24 mouse cellular contexts compared by ENCODE assay signal in the genomic region with DNA sequence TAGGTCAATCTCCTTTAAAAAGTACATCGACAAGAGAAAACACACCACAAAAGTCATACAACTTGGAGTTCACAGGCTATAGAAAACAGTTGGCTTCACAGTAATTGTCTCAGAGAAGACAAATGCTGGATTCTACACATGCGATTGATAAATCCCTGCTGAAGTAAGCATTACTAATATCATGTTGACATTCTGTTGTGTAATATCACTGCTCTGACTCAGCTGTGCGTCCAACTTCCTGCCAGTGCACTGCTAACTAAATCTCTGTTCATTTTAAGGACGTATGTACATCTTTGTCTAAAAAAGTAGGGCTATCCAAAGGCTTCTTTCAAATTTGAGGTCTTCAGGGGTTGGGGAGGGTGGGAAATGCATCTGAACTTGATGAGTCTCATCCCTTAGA. TPM values are rescaled to one million over a fixed set of nuclear protein-coding genes. Genes with fewer than 3 reads are reported as not detected.
A peak's percentile ranks its signal among the peaks of the same experiment; 100 is the strongest.
DNase-seq lines count a peak whose midpoint lies in the region; ATAC-seq and TF ChIP-seq lines count a peak whose summit lies in the region.
"Had no signal": no experiment of that assay in that cellular context is flagged by ENCODE, and none has a peak within 500 bp of the region (broad histone marks: within the 10 kb centered on the region; RNA-seq: fewer than 3 reads in every experiment).

No protein-coding gene starts in this region.

- H3K4me1 ChIP-seq in liver, adult 2 months (ENCODE audit: control insufficient read depth, insufficient read depth, low read length) = peaks cover 2% of the 10 kb centered on the region; the same call in 1 of the 2 replicates
- H3K4me1 ChIP-seq in liver, embryonic 11.5 days (replicated peaks; ENCODE audit: control insufficient read depth, insufficient read depth, low read length) = no peaks in the 10 kb centered on the region; the same call in 1 of the 2 replicates
- H3K4me1 ChIP-seq in embryonic facial prominence, embryonic 14.5 days (ENCODE audit: control insufficient read depth, insufficient read depth, low read length) = peaks cover 30% of the 10 kb centered on the region

- H3K27ac ChIP-seq in liver, adult 2 months (replicated peaks; ENCODE audit: insufficient read depth, low read depth, low read length) = no peak overlapping the region
- H3K27ac ChIP-seq in liver, embryonic 11.5 days (ENCODE audit: low read depth, low read length) = no peak overlapping the region
- H3K27ac ChIP-seq in embryonic facial prominence, embryonic 14.5 days (replicated peaks; ENCODE audit: low read depth, low read length) = peak overlapping the region; percentile 18; the same call in 1 of the 2 replicates
- H3K27ac ChIP-seq in layer of hippocampus, adult 2 months = no peak overlapping the region
- H3K27ac ChIP-seq: forebrain, embryonic 13.5 days; heart, adult 2 months; heart, embryonic 15.5 days; hindbrain, embryonic 13.5 days; hindbrain, postnatal 0 days had no signal

- H3K27me3 ChIP-seq in liver, adult 2 months (ENCODE audit: control insufficient read depth, insufficient read depth, low read length) = no peaks in the 10 kb centered on the region
- no peaks in the 10 kb centered on the region for H3K27me3 ChIP-seq in liver, embryonic 11.5 days (replicated peaks; ENCODE audit: control insufficient read depth, insufficient read depth, low read length)
- H3K27me3 ChIP-seq in C2C12 (ENCODE audit: control insufficient read depth, insufficient read depth, insufficient read length) (no peaks in the 10 kb centered on the region), myocyte (ENCODE audit: control insufficient read depth, insufficient read depth, insufficient read length) (no peaks in the 10 kb centered on the region)
- H3K27me3 ChIP-seq in embryonic facial prominence, embryonic 14.5 days (replicated peaks; ENCODE audit: control insufficient read depth, insufficient read depth, low read length) = no peaks in the 10 kb centered on the region
- H3K27me3 ChIP-seq: heart, embryonic 15.5 days; Patski had no signal

- H3ac ChIP-seq in C2C12 (ENCODE audit: control insufficient read depth, insufficient read length, low read depth) = no peak overlapping the region
- no peak overlapping the region for H3ac ChIP-seq in myocyte (ENCODE audit: control insufficient read depth, insufficient read length)

- H3K36me3 ChIP-seq in liver, adult 2 months (ENCODE audit: control insufficient read depth, insufficient read depth, low read length) = no peaks in the 10 kb centered on the region
- peaks cover 4% of the 10 kb centered on the region; the same call in 1 of the 2 replicates for H3K36me3 ChIP-seq in liver, embryonic 11.5 days (ENCODE audit: control insufficient read depth, insufficient read depth, low read length)
- H3K36me3 ChIP-seq in C2C12 (ENCODE audit: control insufficient read depth, insufficient read depth) (peaks cover 62% of the 10 kb centered on the region), myocyte (ENCODE audit: control insufficient read depth, insufficient read depth) (peaks cover 22% of the 10 kb centered on the region)
- H3K36me3 ChIP-seq in embryonic facial prominence, embryonic 14.5 days (ENCODE audit: control insufficient read depth, insufficient read depth, low read length) = peaks cover 40% of the 10 kb centered on the region
- H3K36me3 ChIP-seq: G1E had no signal

- no peak for ATAC-seq in liver, embryonic 11.5 days (replicated peaks; ENCODE audit: low FRiP score)
- ATAC-seq in embryonic facial prominence, embryonic 14.5 days (ENCODE audit: low read depth) = no peak
- ATAC-seq in monocyte, adult 5-6 weeks (replicated peaks; ENCODE audit: insufficient number of reproducible peaks, low FRiP score, low TSS enrichment, poor library complexity, severe bottlenecking) = no peak
- ATAC-seq: activated CD4-positive, CD25-positive, alpha-beta regulatory T cell, adult 4 months; CD4-positive, CD25-positive, alpha-beta regulatory T cell, adult 4 months; forebrain, embryonic 13.5 days; forebrain, postnatal 0 days; hindbrain, postnatal 0 days; Patski had no signal

- TF ChIP-seq CTCF in liver, adult 2 months (IDR thresholded peaks at IDR 0.05; ENCODE audit: low read depth, low read length) = no peak
- TF ChIP-seq CTCF in C2C12 (IDR thresholded peaks at IDR 0.05; ENCODE audit: control insufficient read depth, insufficient read depth, insufficient read length) = no peak
- no peak for TF ChIP-seq CTCF in layer of hippocampus, adult 2 months (conservative IDR thresholded peaks at IDR 0.05)

- 24% methylated on average over 4 of the region's 4 CpGs for WGBS in liver, adult 2 months
- WGBS in liver, embryonic 11.5 days = 74% methylated on average over 4 of the region's 4 CpGs
- WGBS in embryonic facial prominence, embryonic 14.5 days = 46% methylated on average over 4 of the region's 4 CpGs

- peak; percentile 63 for DNase-seq in liver, adult 2 months (ENCODE audit: extremely low read depth, low read depth, low spot score)
- DNase-seq in liver, embryonic 11.5 days (ENCODE audit: low spot score) = no peak
- no peak for DNase-seq in embryonic facial prominence, embryonic 14.5 days (ENCODE audit: low spot score)
- DNase-seq in layer of hippocampus, adult 2 months (ENCODE audit: low spot score in 2 of 2) = no peak
- DNase-seq: adrenal gland, adult 8-10 months; cerebellum, adult 11-12 months; cerebellum, adult 9-10 months; cerebellum, postnatal 25 days; forebrain, postnatal 0 days; gastrocnemius, postnatal 14 days; heart, adult 2 months; heart, postnatal 14 days had no signal

- no peaks in the 10 kb centered on the region for H3K9me3 ChIP-seq in liver, embryonic 11.5 days (ENCODE audit: control insufficient read depth, low read length)
- H3K9me3 ChIP-seq in embryonic facial prominence, embryonic 14.5 days (ENCODE audit: control insufficient read depth, low read length) = no peaks in the 10 kb centered on the region
- H3K9me3 ChIP-seq: G1E; heart, embryonic 15.5 days; hindbrain, embryonic 13.5 days had no signal

- no peak overlapping the region for H3K4me3 ChIP-seq in liver, adult 2 months (ENCODE audit: insufficient read depth, low read depth, low read length)
- H3K4me3 ChIP-seq in liver, embryonic 11.5 days (ENCODE audit: low read depth, low read length) = no peak overlapping the region
- H3K4me3 ChIP-seq in C2C12 (ENCODE audit: insufficient read depth, poor library complexity, severe bottlenecking) (no peak overlapping the region), myocyte (no peak overlapping the region)
- no peak overlapping the region for H3K4me3 ChIP-seq in embryonic facial prominence, embryonic 14.5 days (ENCODE audit: low read depth, low read length)
- no peak overlapping the region for H3K4me3 ChIP-seq in layer of hippocampus, adult 2 months
- H3K4me3 ChIP-seq: forebrain, embryonic 13.5 days; heart, adult 2 months; heart, embryonic 15.5 days; hindbrain, embryonic 13.5 days had no signal

- no peak for TF ChIP-seq POLR2A in liver, adult 2 months (IDR thresholded peaks at IDR 0.05; ENCODE audit: extremely low read depth, insufficient read depth, low read length)
- no peak for TF ChIP-seq POLR2A in myocyte (IDR thresholded peaks at IDR 0.05; ENCODE audit: insufficient read length, low read depth)

- 0 out of 2 replicates have a peak, but pooled peaks cover 4% of the 10 kb centered on the region for H3K79me2 ChIP-seq in liver, adult 2 months (ENCODE audit: control insufficient read depth, insufficient read depth, low read length)
- H3K79me2 ChIP-seq in C2C12 (ENCODE audit: control insufficient read depth, insufficient read depth) = peaks cover 33% of the 10 kb centered on the region
- H3K79me2 ChIP-seq in myocyte (ENCODE audit: control insufficient read depth, insufficient read depth) = peaks cover 5% of the 10 kb centered on the region

- H3K4me2 ChIP-seq in liver, embryonic 11.5 days = no peak overlapping the region
- H3K4me2 ChIP-seq in embryonic facial prominence, embryonic 14.5 days (ENCODE audit: low read depth, low read length) = no peak overlapping the region
- no peak overlapping the region for H3K4me2 ChIP-seq in myocyte (ENCODE audit: low read depth)
- H3K4me2 ChIP-seq: forebrain, embryonic 13.5 days; heart, embryonic 11.5 days; heart, embryonic 15.5 days; hindbrain, embryonic 13.5 days had no signal

- H3K9ac ChIP-seq in liver, adult 2 months (ENCODE audit: low read depth, low read length) = no peak overlapping the region
- H3K9ac ChIP-seq in liver, embryonic 11.5 days (ENCODE audit: low read depth, low read length) = no peak overlapping the region
- H3K9ac ChIP-seq in embryonic facial prominence, embryonic 14.5 days (ENCODE audit: low read depth, low read length) = no peak overlapping the region
- H3K9ac ChIP-seq: forebrain, embryonic 13.5 days; forebrain, postnatal 0 days; heart, embryonic 15.5 days; hindbrain, embryonic 13.5 days had no signal

- H3K79me3 ChIP-seq in C2C12 (ENCODE audit: low read depth) = peaks cover 14% of the 10 kb centered on the region

TF ChIP-seq in C2C12, 6 proteins besides CTCF, POLR2A, EP300 and RAD21:
- peak; percentile 86 for TF ChIP-seq CEBPB (IDR thresholded peaks at IDR 0.05; ENCODE audit: low read depth)
- no peak for TF ChIP-seq MYOG (IDR thresholded peaks at IDR 0.05; ENCODE audit: control insufficient read depth, extremely low read depth, insufficient read length)
TF ChIP-seq in C2C12: peak in this region for 1.

TF ChIP-seq in myocyte, 11 proteins besides CTCF, POLR2A, EP300 and RAD21:
- TF ChIP-seq SRF (IDR thresholded peaks at IDR 0.05; ENCODE audit: control insufficient read depth, insufficient read length, low read depth) = no peak
- peak; percentile 80 for TF ChIP-seq CEBPB (IDR thresholded peaks at IDR 0.05; ENCODE audit: insufficient read depth, poor library complexity, severe bottlenecking)
- no peak for TF ChIP-seq MYOG (IDR thresholded peaks at IDR 0.05; ENCODE audit: control insufficient read depth in 1 of 3, insufficient read depth in 1 of 3, insufficient read length in 2 of 3, low read depth in 2 of 3)
- no peak for TF ChIP-seq REST (IDR thresholded peaks at IDR 0.05; ENCODE audit: insufficient read depth, insufficient read length)
- TF ChIP-seq USF1 (IDR thresholded peaks at IDR 0.05; ENCODE audit: low read depth) = no peak
- TF ChIP-seq MAX (IDR thresholded peaks at IDR 0.05; ENCODE audit: low read depth) = no peak
- TF ChIP-seq TCF3 (IDR thresholded peaks at IDR 0.05; ENCODE audit: insufficient read length, low read depth) = no peak

RNA-seq across cellular contexts. Expression of gene Vangl1, which starts 17.1 kb away (rescaled TPM):
- total RNA-seq in liver, adult 2 months (2014; rRNA removed) = 3.6 and 4.6 TPM in 2 replicates
- 7.8 and 8.9 TPM in 2 replicates for polyA plus RNA-seq in liver, adult 2 months (2012; rRNA removed)
- 52.9 and 59.3 TPM in 2 replicates for polyA plus RNA-seq in liver, embryonic 11.5 days (2014; fragmentation: Nextera tagmentation; extraction: Ambion mirVana)
- 25.4 TPM for polyA plus RNA-seq in C2C12 (2012; fragmentation: generic; extraction: Trizol)
- polyA plus RNA-seq in embryonic facial prominence, embryonic 14.5 days (2014; fragmentation: Nextera tagmentation; extraction: Ambion mirVana) = 20.8 and 26.6 TPM in 2 replicates
- 21.2 TPM for polyA plus RNA-seq in myocyte (2012; fragmentation: generic; extraction: Trizol)
- total RNA-seq in layer of hippocampus, adult 2 months (2021) = 1 to 10 TPM; 4.2 to 5.8 TPM
- 1.4 TPM in 1 of 3 replicates, not detected in the others for total RNA-seq in monocyte, adult 5-6 weeks (2017)
- polyA plus RNA-seq: activated CD4-positive, CD25-positive, alpha-beta regulatory T cell, adult 4 months had no signal
